Mouse (Mus musculus) v-Abl transformed pro-B cells (cell line): ENCODE results near the gene Sox6.

Experiments used
- in situ Hi-C, 2 experiments: fragments of 400-800 bp; cut with MboI; formaldehyde crosslinking; loops; one replicate each; pipeline ENCODE4 v1.15.1; 2025; ENCODE audit not compliant: unreplicated experiment in 2 of 2

The Sox6 gene

DNA sequence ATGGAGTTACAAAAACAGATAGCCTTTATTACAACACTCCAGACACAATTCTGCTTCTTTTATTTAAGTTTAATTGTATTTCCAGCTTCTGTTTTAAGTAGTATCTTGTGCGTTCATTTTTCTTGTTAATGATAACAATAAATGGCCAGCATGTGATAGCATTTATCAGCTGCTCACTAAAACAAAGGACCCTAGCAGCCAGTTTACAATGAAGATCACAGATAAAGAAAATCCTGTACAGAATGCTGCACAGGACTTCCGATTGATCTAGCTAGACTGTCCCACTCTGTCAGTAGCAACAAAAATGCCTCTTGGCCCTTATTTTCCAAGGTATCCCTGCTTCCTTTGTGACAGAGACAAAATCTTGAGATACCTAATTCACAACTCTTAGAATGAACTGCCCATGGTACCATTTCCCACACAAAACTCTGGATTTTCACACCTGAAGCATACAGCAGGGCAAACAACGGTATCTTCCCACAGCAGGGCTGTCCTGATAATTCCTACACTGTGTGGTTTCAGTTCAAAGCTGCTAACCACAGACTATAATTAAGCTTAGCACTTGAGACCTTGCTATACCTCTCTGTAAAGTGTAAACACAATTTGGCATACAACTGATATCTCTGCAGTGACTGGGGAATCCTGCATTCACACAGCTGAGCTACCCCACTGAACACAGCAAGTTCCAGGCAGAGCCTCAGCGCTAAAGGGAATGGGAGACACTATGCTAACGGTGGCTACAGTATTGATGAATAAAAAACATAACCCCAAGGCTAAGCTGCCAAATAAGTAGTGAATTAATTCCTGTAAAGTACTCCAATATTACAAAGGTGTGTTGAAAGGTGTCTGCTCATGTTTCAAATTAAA is 134.4 kb downstream of the Sox6 start:
- in situ Hi-C loops = no loop called here

GRCm38 (mm10) chr7:115903368-115903767 is 135.2 kb downstream of the Sox6 start:
- in situ Hi-C loops = no loop called here

DNA sequence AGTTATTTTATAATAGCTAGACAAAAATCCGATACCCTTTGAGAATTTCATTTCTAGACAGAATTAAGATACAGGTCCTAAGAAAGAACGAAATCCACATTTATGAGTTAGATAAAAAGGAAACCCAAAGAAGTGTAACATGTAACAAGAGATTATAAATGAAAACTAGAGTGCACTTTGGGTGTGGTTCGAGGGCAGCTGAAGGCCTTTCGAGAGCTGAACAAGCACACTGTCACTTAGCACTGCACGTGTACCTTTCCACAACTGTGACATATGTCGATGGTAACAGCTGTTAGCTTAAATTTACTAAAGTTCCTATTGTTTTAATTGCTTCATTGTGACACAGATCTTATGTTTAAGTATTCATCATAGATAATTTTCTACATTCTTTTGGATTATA is 142.8 kb downstream of the Sox6 start:
- in situ Hi-C loops = no loop called here

DNA sequence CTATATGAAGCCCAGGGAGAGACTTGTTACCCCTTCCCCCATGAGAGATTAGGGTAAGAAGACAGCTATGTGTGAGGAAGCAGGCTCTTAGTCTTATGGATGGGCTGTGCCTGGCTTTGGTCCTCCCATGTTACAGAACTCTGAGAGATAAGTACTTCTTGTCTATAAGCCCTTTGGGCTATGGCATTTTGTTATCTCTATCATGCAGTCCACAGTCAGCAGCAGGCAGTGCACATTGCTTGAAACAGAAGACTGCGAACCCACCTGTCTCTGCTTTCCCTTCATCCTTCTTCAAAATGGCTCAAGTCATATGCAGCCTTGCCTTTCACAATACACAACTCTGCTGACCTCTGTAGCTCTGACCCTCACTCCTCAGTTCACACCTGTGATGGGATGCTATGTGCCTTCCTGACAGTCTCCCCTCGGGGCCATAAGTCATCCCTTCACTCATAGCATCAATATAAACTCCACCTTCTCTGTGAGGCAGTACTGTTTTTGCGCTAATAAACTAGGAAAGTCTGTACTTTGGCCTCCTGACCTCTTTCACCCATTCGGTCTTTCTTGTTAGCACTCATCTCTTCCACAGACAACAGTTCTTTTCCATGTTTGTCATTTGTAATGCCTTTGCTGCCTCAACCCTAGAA is 143.4 kb downstream of the Sox6 start:
- in situ Hi-C loops = no loop called here

DNA sequence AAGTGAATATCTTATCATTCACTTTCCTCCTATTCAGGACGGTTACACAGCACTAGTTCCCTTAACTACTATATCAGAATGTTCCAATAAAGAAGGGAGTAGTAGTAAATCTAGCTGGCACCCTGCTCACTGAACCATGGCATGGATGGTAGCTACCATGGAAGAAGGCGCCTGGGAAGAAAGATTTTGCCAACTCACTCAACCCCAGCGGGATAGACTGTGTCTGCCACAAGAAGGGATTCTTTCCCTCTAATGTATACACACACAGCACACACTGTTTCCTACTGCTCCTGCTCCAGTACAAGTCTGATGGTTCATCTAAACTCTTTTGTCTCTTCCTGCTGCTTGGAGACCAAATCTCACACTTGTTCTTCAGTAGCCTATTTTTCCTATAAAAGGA is 147.1 kb downstream of the Sox6 start:
- in situ Hi-C loops = no loop called here

DNA sequence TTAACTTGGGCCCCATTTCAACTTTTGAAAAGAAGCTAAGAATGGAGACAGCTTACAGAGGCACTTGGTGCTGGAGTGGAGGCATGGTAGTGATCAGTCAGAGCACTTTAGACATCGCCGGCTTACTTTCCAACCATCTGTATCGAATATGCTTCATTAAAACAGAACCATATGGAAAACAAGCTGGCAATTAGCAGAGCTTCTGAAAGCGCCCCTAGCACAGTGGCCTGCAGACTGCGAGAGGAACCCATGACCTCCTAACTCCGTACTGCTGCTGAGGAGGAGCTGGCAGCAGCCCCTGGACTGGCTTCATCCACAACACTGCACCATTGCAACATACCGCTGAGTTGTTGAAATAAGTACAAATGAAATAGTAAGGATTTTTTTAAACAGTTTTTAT is 148.7 kb downstream of the Sox6 start:
- in situ Hi-C loops = no loop called here

DNA sequence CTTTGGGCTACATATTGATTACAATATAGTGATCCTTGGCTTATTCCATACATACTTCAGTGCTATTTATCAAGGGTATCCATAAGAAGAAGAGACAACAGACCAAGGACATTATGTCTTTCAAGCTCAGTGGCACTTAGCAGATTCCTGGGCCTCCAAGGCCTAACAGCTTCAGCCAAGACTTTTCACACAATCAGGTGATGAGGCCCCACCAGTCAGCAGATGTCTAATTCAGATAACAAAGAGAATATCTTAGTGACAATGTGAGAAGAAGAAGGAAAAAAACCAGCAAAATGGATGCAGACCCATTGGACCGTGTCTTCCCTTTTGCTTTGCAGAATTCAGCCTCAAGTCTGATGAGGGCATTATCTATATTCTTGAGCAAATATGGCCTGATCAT is 150.0 kb downstream of the Sox6 start:
- in situ Hi-C loops = no loop called here

DNA sequence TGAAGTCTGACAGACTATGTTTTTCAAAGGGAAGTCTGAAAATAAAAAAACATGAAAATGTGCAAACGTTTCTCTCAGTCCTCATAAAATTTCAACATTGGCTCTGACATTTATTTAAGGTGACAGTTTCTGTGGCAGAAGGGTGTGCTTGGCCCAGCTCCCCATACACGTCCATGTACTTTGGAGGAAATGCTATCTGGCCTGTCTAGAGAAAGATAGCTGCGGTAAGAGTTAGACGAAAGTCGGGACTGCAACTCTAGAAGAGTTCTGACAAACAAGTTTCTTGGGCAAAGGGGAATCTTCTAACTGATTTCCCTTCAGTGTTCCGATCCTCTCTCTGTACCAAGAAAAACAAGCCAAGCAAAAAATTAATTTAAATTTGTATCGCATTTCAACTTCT is 150.5 kb downstream of the Sox6 start:
- in situ Hi-C loops = no loop called here

GRCm38 (mm10) chr7:115872903-115873302 is 165.7 kb downstream of the Sox6 start:
- in situ Hi-C loops = no loop called here

- in situ Hi-C loops = no loop called here
These were observed 170.1 kb downstream of the Sox6 start for GRCm38 (mm10) chr7:115868504-115868903.

- in situ Hi-C loops = no loop called here
These were observed 170.9 kb downstream of the Sox6 start for GRCm38 (mm10) chr7:115867518-115868270.

DNA sequence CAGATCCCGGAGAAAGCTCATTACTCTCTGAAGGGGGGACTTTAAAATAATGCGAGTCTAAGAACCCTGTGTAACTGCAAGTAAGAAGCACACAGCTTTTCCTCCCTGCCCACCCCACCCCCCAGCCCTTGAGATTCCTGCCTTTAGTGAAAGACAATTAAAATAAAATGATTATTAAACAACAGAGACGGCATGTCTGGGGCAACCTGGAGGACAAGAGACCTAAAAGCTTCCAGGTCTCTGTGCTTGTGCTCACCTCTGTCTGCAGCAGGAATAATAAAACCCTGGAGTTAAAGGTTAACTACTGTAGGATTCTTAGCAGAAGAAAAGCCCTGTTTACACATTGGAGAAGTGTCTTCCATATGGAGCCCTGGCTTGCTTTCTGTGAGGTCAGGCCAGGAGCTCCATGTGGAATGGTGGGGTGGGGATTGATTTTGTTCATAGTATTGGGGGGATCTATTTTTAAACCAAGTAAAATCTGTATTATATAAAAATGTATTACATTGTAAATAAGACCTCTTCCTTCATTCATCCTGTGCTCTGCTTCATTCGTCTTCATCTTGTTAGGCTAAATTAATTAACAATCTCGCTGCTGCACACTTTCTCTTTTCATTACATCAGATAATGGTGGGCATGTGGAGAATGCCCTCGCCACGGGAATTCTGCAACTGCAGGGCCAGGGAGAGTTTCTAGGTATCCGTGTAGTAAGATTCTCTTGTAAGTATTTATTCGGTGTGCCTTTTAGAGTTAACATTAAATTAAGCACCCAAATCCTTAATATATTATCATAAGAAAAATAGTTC is 171.7 kb downstream of the Sox6 start:
- in situ Hi-C loops = no loop called here

GRCm38 (mm10) chr7:115865979-115866697 is 172.5 kb downstream of the Sox6 start:
- in situ Hi-C loops = no loop called here

DNA sequence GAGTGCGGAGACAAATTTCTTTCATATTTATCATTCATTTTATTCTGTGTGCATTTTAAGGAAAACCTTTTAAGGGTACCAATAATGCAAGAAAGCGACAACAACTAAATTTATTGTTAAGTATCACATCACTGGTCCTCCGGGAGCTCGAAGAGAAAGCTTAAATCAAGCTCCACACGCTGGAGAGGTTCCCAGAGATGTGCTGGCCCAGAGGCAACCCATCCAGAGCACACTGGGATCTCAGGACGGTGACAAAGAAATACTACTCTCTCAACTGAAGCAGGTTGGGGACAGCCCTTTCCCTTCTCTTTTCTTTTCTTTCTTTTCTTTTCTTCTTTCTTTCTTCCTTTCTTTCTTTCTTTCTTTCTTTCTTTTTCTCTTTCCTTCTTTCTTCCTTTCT is 173.4 kb downstream of the Sox6 start:
- in situ Hi-C loops = no loop called here

GRCm38 (mm10) chr7:115864411-115864810 is 174.2 kb downstream of the Sox6 start:
- in situ Hi-C loops = no loop called here

DNA sequence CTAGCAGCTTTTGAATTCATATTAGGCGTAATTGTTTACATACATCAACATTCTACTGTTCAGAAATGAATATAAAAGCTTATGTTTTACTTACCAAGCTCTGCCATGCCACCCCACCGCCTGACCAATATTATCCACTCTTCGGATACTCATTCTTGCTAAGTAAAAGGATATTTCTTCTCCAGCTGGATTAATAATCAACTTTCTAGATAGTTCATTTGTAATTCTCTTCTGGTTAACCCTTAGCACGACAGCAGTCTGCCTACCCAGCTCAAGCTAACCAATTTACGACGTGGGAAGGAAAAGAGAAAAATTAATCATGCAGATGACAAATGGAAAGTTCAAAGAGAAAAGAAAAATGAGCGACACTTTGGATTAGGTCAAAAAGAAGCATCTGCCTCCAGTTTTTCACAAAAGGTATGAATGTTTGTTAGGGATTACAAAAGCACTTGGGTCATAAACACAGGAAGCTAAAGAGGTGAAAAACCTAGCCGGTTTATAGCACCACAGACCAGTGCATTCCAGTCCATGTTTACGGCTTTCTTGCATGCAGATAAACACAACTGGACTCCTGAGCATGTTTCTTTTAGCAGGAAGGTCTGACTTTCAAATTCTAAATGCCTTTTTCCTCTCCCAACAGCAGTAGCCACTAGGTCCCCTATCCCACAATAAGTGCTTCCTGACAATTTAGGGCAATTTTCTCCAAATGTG is 178.8 kb downstream of the Sox6 start:
- in situ Hi-C loops = no loop called here

GRCm38 (mm10) chr7:115851131-115851530 is 187.5 kb downstream of the Sox6 start:
- in situ Hi-C loops = no loop called here

GRCm38 (mm10) chr7:115845791-115846366 is 192.7 kb downstream of the Sox6 start:
- in situ Hi-C loops = no loop called here

DNA sequence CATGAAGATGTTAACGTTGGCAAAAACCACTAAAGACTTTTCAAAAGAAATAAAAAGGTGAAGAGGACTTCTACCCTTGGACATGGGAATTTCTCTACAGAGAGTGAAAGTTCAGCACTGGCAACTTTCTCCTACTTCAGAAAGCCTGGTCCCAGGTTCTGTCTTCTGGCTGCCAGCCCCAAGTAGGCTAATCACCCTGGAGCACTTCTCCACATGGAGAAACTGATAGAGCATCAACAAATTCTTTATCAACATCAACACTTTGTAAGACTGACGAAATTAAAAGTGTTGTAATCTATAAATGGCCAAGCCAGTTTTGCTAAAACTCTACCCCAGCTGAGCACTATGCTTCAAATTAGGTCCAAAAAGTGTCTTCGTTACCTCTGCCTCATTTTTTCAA is 193.7 kb downstream of the Sox6 start:
- in situ Hi-C loops = no loop called here
